Mouse (Mus musculus) heart, adult 18-20 months (tissue): ENCODE data around the gene Mreg. TPM values are rescaled to one million over a fixed set of nuclear protein-coding genes. Genes with fewer than 3 reads are reported as not detected.

Experiments
- DNase-seq, 2 experiments: peaks; one replicate each; pipeline ENCODE4 v3.0.0; 2021 to 2022; ENCODE audit warnings: mixed read lengths in 1 of 2
- total RNA-seq, 2 experiments: library from RNA; stranded (reverse); gene quantifications; 2 replicates each; pipeline ENCODE4 v1.2.3; 2021

Mreg gene
- total RNA-seq, 2 experiments from 2014 or later = 36.9 to 39.7 TPM

DNA sequence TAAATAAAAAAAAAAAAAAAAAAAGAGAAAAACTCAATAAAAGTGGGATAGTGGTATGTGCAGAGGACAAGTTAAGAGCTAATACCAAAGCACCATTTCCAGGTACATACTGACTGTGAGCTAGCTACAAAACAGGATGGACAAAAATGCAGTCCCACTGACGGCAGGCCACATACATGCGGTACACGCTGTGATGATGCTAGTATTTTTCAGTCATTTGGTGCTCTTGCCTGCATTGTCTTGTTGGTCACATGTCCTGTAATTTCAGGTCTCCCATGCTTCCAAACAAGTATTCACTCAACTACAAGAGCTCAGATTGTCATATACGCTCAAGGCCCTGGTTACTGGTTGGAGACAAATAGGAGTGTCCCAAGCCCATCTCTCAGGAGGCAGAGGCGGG is 15.4 kb upstream of the Mreg start:
- no peak for DNase-seq

DNA sequence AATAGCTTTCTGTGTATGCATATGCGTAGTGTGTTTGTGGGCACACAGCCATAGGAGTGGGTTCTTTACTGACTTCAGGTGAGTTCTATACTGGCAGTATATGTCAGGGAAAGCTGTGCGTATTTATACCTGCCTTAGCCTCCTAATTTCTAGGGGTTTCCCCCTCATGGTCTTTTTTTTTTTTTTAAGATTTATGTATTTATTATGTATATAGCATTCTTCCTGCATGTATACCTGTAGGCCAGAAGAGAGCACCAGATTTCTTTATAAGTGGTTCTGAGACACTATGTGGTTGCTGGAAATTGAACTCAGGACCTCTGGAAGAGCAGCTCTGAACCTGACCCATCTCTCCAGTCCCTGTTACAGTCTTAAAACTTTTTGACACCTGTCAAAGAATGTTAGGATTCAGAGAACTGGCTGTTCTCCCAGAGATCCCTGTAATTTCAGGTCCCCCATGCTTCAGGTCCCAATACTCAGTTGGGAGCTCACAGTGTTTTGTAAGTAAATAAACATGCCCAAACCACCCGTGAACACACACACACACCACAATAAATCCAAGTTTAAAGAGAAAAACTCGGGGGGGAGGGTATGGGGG is 14.9 kb upstream of the Mreg start:
- DNase-seq = no peak

GRCm38 (mm10) chr1:72226172-72226886 is 14.2 kb upstream of the Mreg start:
- peak in 1 of 2 experiments; percentile 22 for DNase-seq

- DNase-seq = peak; percentile 86 to 88
These were observed 13.6 kb upstream of the Mreg start for GRCm38 (mm10) chr1:72225720-72226171.

DNA sequence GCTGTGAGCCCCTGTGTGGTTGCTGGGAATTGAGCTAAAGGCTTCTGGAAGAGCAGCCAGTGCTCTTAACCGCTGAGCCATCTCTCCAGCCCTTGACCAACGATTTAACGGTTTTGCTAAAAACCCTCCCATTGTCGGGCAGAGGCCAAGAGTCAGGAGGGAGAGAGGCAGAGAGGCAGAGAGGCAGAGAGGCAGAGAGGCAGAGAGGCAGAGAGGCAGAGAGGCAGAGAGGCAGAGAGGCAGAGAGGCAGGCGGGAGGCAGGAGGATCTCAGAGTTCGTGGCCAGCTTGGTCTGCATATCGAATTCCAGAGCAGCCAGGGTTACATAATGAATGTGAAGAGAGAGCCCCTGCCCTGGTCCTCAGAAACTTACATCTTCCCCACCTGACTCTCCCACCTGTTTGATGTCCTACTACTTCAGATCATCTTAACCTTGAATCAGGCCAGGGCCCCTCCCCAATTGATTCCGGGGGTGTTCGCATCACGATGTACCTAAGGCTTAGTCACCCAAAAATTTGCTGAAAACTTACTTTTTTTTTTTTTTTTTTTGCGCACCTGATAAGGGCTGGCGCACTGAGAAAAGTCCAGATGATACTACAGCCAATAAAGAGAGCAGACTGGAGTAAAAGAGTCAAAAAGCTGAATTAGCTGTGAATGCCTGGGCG is 13.1 kb upstream of the Mreg start:
- DNase-seq = no peak

DNA sequence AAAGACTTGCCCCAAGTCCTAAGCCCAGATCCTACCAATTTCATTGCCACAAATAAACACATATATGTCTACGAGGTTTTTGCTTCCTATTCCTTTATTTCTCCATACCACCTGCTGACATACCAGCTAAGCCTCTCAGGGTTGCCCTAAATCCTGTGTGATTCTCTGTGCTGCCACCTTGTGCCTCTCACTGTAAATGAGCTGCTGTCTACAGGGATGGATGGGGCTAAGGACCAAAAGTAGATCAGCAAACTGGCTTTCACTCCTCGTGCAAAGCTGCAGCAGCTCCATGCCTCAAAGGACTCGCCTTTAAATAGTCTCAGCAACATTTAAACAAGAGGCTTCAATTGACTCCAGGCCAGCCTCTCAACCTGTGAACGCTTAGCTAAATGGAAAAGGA is 7.9 kb upstream of the Mreg start:
- no peak for DNase-seq

DNA sequence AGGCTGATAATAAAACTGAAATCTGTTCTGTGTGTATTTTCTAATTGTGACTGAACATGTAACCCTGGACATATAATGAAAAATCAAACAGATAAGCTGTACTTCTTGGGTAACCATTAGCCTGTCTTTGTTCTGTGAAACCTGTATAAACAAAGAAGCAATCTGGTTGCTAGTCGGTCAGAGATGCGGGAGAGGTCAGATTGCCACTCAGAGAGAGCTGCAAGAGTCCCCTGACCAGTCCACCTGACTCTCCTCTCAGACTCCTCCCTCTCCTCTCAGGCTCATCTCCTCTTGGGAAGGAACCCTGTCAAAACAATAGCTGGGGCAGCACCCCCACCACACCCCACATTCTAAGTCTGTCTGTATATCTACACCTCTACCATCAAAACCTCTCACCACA is 7.0 kb upstream of the Mreg start:
- DNase-seq = no peak

GRCm38 (mm10) chr1:72218626-72219025 is 6.5 kb upstream of the Mreg start:
- no peak for DNase-seq

DNA sequence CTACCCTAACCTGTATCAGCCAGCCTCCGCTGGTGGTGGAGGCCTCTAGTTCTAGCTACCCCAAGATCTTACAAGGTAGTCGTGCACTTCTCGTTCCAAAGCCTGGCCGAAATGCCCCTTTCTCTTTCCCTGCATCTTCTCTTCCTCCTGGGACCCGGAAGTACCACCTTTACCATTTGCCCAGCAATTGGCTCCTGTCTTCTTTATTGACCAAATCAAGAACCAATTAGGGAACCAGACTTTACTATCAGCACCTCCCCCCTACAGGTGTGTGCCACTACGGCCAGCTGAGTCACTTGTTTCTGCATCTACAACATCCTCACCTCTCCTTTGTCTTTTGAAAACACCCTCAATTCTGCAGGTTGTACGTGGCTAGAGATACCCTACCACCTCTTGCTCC is 4.7 kb upstream of the Mreg start:
- no peak for DNase-seq

- DNase-seq = no peak
These were observed 3.1 kb upstream of the Mreg start for GRCm38 (mm10) chr1:72215174-72215573.

DNA sequence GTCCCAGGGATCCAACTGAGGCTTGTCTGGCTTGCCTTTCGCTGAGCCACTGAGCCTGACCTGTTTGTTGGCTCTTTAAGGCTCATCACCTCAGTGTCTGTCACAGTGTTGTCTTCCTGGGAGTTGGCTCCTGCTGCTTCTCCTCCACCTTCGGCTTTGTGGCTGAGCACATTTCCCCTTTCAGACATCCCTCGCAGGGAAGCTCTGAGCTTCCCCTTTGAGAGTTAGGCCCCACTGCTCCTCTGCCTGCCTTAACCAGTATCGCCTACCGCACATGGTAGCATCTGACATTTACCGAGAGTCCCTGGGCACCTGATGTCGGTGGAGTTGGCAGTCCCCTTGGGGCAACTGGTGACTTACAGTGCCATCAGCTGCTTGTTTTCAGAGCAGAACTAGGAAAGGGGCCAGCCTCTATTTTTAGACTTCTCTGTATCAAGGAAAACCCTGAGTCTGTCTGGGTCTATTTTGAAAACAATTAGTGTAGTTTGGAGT is 2.4 kb upstream of the Mreg start:
- peak; percentile 76 to 86 for DNase-seq

DNA sequence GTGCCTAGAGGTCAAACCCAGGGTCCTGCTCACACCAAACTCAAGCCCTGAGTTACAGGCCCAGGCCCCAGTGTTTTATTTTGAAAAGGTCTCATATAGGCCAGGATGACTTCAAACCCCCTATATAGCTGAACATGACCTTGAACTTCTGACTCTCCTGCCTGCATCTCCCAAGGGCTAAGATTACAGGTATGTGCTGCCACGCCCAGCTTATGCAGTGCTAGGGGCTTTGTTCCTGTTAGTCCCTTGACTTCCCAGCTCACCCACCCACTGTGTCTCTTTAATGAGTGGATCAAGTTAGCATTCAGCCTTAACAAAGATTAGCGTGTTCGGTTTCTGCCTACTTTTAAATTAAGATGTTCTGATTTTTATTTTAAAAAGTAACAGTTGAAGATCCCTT is 1.8 kb upstream of the Mreg start:
- DNase-seq = no peak

GRCm38 (mm10) chr1:72210803-72211679 is 1.1 kb downstream of the Mreg start:
- DNase-seq = no peak

DNA sequence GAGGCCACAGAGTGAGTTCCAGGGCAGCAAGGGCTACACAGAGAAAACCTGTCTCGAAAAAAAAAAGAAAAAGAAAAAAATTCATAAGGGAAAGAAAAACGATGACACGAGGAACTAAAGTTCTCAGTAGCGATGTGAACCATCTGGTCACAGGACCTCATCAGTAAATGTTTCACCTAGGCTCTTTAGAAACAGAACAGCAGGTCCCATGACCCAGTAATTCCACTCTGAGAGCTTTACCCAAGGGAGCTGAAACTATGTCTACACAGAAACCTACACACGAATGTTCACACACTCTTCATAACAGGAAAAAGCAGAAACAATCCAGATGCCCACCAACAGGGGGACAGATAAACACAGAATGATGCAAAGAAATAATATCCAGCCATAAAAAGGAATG is 4.0 kb downstream of the Mreg start:
- no peak for DNase-seq

GRCm38 (mm10) chr1:72205113-72205512 is 7.0 kb downstream of the Mreg start:
- no peak for DNase-seq

- no peak for DNase-seq
These were observed 8.9 kb downstream of the Mreg start for GRCm38 (mm10) chr1:72203204-72203603.

GRCm38 (mm10) chr1:72202705-72203104 is 9.4 kb downstream of the Mreg start:
- no peak for DNase-seq

GRCm38 (mm10) chr1:72202068-72202467 is 10.0 kb downstream of the Mreg start:
- DNase-seq = no peak

- DNase-seq = no peak
These were observed 11.0 kb downstream of the Mreg start for GRCm38 (mm10) chr1:72201126-72201525.

DNA sequence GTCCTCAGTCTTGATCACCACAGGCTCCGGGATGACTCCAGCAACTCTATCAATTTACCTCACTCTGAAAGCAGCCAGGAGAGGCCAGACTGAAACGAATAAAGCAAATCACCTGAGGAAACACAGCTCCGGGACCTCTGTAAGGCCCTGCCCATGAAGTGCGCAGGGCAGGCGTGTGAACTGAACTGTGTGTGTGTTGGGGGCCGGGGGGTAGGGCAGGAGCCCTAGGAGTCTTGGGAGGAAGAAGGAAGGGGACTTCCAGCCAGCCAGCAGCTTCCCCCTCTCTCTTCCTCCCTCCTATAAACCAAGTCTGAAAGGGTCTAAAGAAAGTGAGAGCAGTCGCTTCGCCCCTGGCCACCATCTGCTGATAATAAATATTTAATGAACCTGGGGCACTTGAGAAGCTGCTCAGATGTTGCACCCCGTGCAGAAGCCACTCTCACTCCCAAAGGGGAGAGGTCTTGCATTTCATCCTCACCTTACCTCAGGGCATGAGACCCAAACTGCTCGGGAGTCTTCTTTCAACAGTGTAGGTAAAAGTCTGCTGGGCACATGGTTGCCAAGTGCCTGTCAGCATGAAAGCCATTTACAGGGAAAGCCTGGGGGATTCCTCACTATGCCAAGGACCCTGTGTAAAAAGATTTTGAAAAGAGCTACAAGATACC is 13.8 kb downstream of the Mreg start:
- DNase-seq = no peak

- no peak for DNase-seq
These were observed 15.3 kb downstream of the Mreg start for GRCm38 (mm10) chr1:72196626-72197359.
